Mouse (Mus musculus) embryonic facial prominence, embryonic 10.5 days (tissue): ENCODE data around the gene Gli2. TPM values are rescaled to one million over a fixed set of nuclear protein-coding genes. Genes with fewer than 3 reads are reported as not detected.

Experiments
- DNase-seq: peaks from one replicate; pipeline ENCODE4 v3.0.0-alpha.2; 2017; ENCODE audit warnings: low spot score
- H3K27ac ChIP-seq: fragments of 300-500 bp; sonication (generic); replicated peaks from 2 replicates; pipeline ENCODE4 v1.5.1; 2016; ENCODE audit warnings: mild to moderate bottlenecking
- H3K27me3 ChIP-seq: fragments of 300-500 bp; sonication (generic); replicated peaks from 2 replicates; pipeline ENCODE4 v1.6.1; 2016; ENCODE audit warnings: low read depth, mild to moderate bottlenecking; ENCODE audit not compliant: poor library complexity, severe bottlenecking
- H3K36me3 ChIP-seq: fragments of 300-500 bp; sonication (generic); replicated peaks from 2 replicates; pipeline ENCODE4 v1.6.1; 2016; ENCODE audit warnings: mild to moderate bottlenecking, moderate library complexity
- H3K4me1 ChIP-seq: fragments of 300-500 bp; sonication (generic); 2 replicates; pipeline ENCODE4 v1.6.1; 2016
- H3K4me3 ChIP-seq: fragments of 300-500 bp; sonication (generic); 2 replicates; pipeline ENCODE4 v1.5.1; 2016; ENCODE audit warnings: mild to moderate bottlenecking, moderate library complexity
- H3K9me3 ChIP-seq: fragments of 300-500 bp; sonication (generic); 2 replicates; pipeline ENCODE4 v1.6.1; 2016; ENCODE audit warnings: mild to moderate bottlenecking
- WGBS: fragments of 180-500 bp; shearing (Covaris S2); methylation state at CpG from one replicate; pipeline ENCODE4 v1.1.7; 2016; 5-methylcytosine and 5-hydroxymethylcytosine counted together
- polyA plus RNA-seq: library from polyadenylated mRNA; unstranded; fragments of >200 nt; fragmentation: Nextera tagmentation; extraction: Ambion mirVana; gene quantifications from 2 replicates; pipeline ENCODE4 v1.2.1, GENCODE M21; 2016

The Gli2 gene
- polyA plus RNA-seq, 1 experiment from 2014 or later: 14.1 TPM

GRCm38 (mm10) chr1:118904431-118904830 is 149.0 kb downstream of the Gli2 start:
- no peak overlapping the region for H3K4me3 ChIP-seq
- H3K27me3 ChIP-seq: peaks cover 9% of the 10 kb centered on the region; the same call in 1 of the 2 replicates
- peaks cover 51% of the 10 kb centered on the region for H3K4me1 ChIP-seq
- DNase-seq: no peak
- no peaks in the 10 kb centered on the region for H3K9me3 ChIP-seq
- H3K27ac ChIP-seq: peak overlapping the region; percentile 73
- peaks cover 10% of the 10 kb centered on the region; the same call in 1 of the 2 replicates for H3K36me3 ChIP-seq
- WGBS: 48% methylated on average over 3 of the region's 3 CpGs

GRCm38 (mm10) chr1:118903742-118904141 is 149.7 kb downstream of the Gli2 start:
- DNase-seq: no peak
- H3K27ac ChIP-seq: no peak overlapping the region
- H3K9me3 ChIP-seq: no peaks in the 10 kb centered on the region
- 94% methylated on average over 3 of the region's 3 CpGs for WGBS
- H3K4me3 ChIP-seq: no peak overlapping the region
- H3K4me1 ChIP-seq: peaks cover 44% of the 10 kb centered on the region
- H3K27me3 ChIP-seq: peaks cover 2% of the 10 kb centered on the region; the same call in 1 of the 2 replicates
- H3K36me3 ChIP-seq: peaks cover 6% of the 10 kb centered on the region; the same call in 1 of the 2 replicates

GRCm38 (mm10) chr1:118901868-118902586 is 151.4 kb downstream of the Gli2 start:
- peaks cover 47% of the 10 kb centered on the region for H3K4me1 ChIP-seq
- no peaks in the 10 kb centered on the region for H3K9me3 ChIP-seq
- no peaks in the 10 kb centered on the region for H3K27me3 ChIP-seq
- peak overlapping the region; percentile 65; the same call in 1 of the 2 replicates for H3K27ac ChIP-seq
- WGBS: 28% methylated on average over 8 of the region's 8 CpGs
- no peak overlapping the region for H3K4me3 ChIP-seq
- peaks cover 11% of the 10 kb centered on the region; the same call in 1 of the 2 replicates for H3K36me3 ChIP-seq
- no peak for DNase-seq

GRCm38 (mm10) chr1:118898351-118898750 is 155.1 kb downstream of the Gli2 start:
- peaks cover 32% of the 10 kb centered on the region for H3K4me1 ChIP-seq
- no peak for DNase-seq
- no peak overlapping the region for H3K4me3 ChIP-seq
- 85% methylated on average over 3 of the region's 3 CpGs for WGBS
- H3K9me3 ChIP-seq: no peaks in the 10 kb centered on the region
- H3K27ac ChIP-seq: no peak overlapping the region
- peaks cover 12% of the 10 kb centered on the region; the same call in 1 of the 2 replicates for H3K36me3 ChIP-seq
- no peaks in the 10 kb centered on the region for H3K27me3 ChIP-seq

GRCm38 (mm10) chr1:118895026-118895762 is 158.2 kb downstream of the Gli2 start:
- peaks cover 45% of the 10 kb centered on the region for H3K4me1 ChIP-seq

GRCm38 (mm10) chr1:118891395-118891794 is 162.0 kb downstream of the Gli2 start:
- 50% methylated on average over 5 of the region's 5 CpGs for WGBS
- no peak for DNase-seq
- Histone ChIP-seq H3K27me3 (0 out of 2 replicates have a peak, but pooled peaks cover 4% of the 10 kb centered on the region), H3K9me3 (no peaks in the 10 kb centered on the region), H3K4me3 (no peak overlapping the region), H3K27ac (no peak overlapping the region; the same call in 1 of the 2 replicates), H3K36me3 (peaks cover 32% of the 10 kb centered on the region), H3K4me1 (peaks cover 52% of the 10 kb centered on the region)

More at GRCm38 (mm10) chr1:118895026-118895762, 158.2 kb downstream of the Gli2 start:
- 83% methylated on average over 9 of the region's 9 CpGs for WGBS
- no peak overlapping the region for H3K27ac ChIP-seq
- H3K27me3 ChIP-seq: 0 out of 2 replicates have a peak, but pooled peaks cover 4% of the 10 kb centered on the region
- no peak overlapping the region for H3K4me3 ChIP-seq
- no peaks in the 10 kb centered on the region for H3K9me3 ChIP-seq
- DNase-seq: no peak
- peaks cover 11% of the 10 kb centered on the region; the same call in 1 of the 2 replicates for H3K36me3 ChIP-seq

GRCm38 (mm10) chr1:118890125-118890875 is 163.1 kb downstream of the Gli2 start:
- WGBS: 64% methylated on average over 14 of the region's 14 CpGs
- no peak overlapping the region for H3K27ac ChIP-seq
- H3K9me3 ChIP-seq: no peaks in the 10 kb centered on the region
- peaks cover 51% of the 10 kb centered on the region for H3K4me1 ChIP-seq
- H3K27me3 ChIP-seq: 0 out of 2 replicates have a peak, but pooled peaks cover 4% of the 10 kb centered on the region
- DNase-seq: no peak
- peaks cover 42% of the 10 kb centered on the region for H3K36me3 ChIP-seq
- no peak overlapping the region for H3K4me3 ChIP-seq

- peak; percentile 28 for DNase-seq
- H3K4me1 ChIP-seq: peaks cover 37% of the 10 kb centered on the region
- no peak overlapping the region for H3K4me3 ChIP-seq
- H3K27me3 ChIP-seq: no peaks in the 10 kb centered on the region
- peaks cover 94% of the 10 kb centered on the region for H3K36me3 ChIP-seq
- H3K27ac ChIP-seq: no peak overlapping the region
- H3K9me3 ChIP-seq: no peaks in the 10 kb centered on the region
- 54% methylated on average over 7 of the region's 7 CpGs for WGBS
Observed at GRCm38 (mm10) chr1:118880781-118881247, 172.6 kb downstream of the Gli2 start.

- no peaks in the 10 kb centered on the region for H3K27me3 ChIP-seq
- WGBS: 56% methylated on average over 6 of the region's 6 CpGs
- no peak overlapping the region for H3K4me3 ChIP-seq
- DNase-seq: peak; percentile 38
- H3K27ac ChIP-seq: no peak overlapping the region
- peaks cover 92% of the 10 kb centered on the region for H3K36me3 ChIP-seq
- H3K4me1 ChIP-seq: peaks cover 42% of the 10 kb centered on the region
- H3K9me3 ChIP-seq: no peaks in the 10 kb centered on the region
Observed at GRCm38 (mm10) chr1:118878291-118878690, 175.1 kb downstream of the Gli2 start.

GRCm38 (mm10) chr1:118875227-118875626 is 178.2 kb downstream of the Gli2 start:
- WGBS: 91% methylated on average over 9 of the region's 9 CpGs
- peak overlapping the region; percentile 24; the same call in 1 of the 2 replicates for H3K27ac ChIP-seq
- DNase-seq: no peak
- no peaks in the 10 kb centered on the region for H3K27me3 ChIP-seq
- no peak overlapping the region for H3K4me3 ChIP-seq
- H3K4me1 ChIP-seq: peaks cover 28% of the 10 kb centered on the region
- H3K9me3 ChIP-seq: no peaks in the 10 kb centered on the region
- peaks cover 93% of the 10 kb centered on the region for H3K36me3 ChIP-seq

- H3K9me3 ChIP-seq: no peaks in the 10 kb centered on the region
- no peak overlapping the region for H3K4me3 ChIP-seq
- H3K27me3 ChIP-seq: no peaks in the 10 kb centered on the region
- H3K4me1 ChIP-seq: peaks cover 12% of the 10 kb centered on the region
- no peak for DNase-seq
- no peak overlapping the region for H3K27ac ChIP-seq
- WGBS: 78% methylated on average over 7 of the region's 7 CpGs
- peaks cover 94% of the 10 kb centered on the region for H3K36me3 ChIP-seq
Observed at GRCm38 (mm10) chr1:118873559-118873958, 179.9 kb downstream of the Gli2 start.

- Histone ChIP-seq H3K9me3 (no peaks in the 10 kb centered on the region), H3K36me3 (peaks cover 98% of the 10 kb centered on the region), H3K4me1 (no peaks in the 10 kb centered on the region), H3K4me3 (no peak overlapping the region), H3K27me3 (no peaks in the 10 kb centered on the region), H3K27ac (no peak overlapping the region)
- no peak for DNase-seq
- 86% methylated on average over 9 of the region's 9 CpGs for WGBS
Observed at GRCm38 (mm10) chr1:118864735-118865134, 188.7 kb downstream of the Gli2 start.
